Mouse (Mus musculus) ES-E14 (cell line): ENCODE results near the gene Cdk15. TPM values are rescaled to one million over a fixed set of nuclear protein-coding genes. Genes with fewer than 3 reads are reported as not detected.

ENCODE experiments used
- DNase-seq: peaks from one replicate; pipeline ENCODE4 v3.0.0-alpha.2; 2013; ENCODE audit warnings: low read depth, low spot score
- H3K27ac ChIP-seq: 2 replicates; pipeline ENCODE4 v1.5.1; 2012; ENCODE audit warnings: low read depth, mild to moderate bottlenecking, low read length, moderate library complexity, mixed read lengths; ENCODE audit not compliant: poor library complexity, insufficient read depth, severe bottlenecking
- H3K36me3 ChIP-seq: 2 replicates; pipeline ENCODE4 v1.6.1; 2012; ENCODE audit warnings: mild to moderate bottlenecking, low read length, moderate library complexity, mixed read lengths; ENCODE audit not compliant: control insufficient read depth, poor library complexity, insufficient read depth, severe bottlenecking
- H3K4me1 ChIP-seq, 2 experiments: fragments of 150-350 bp in 1 of 2; sonication (generic) in 1 of 2; 2 replicates each; pipeline ENCODE4 v1.6.1; 2012; ENCODE audit warnings: low read length in 2 of 2, mild to moderate bottlenecking in 1 of 2, mixed read lengths in 1 of 2; ENCODE audit not compliant: control insufficient read depth in 2 of 2, insufficient read depth in 2 of 2, poor library complexity in 1 of 2
- H3K4me3 ChIP-seq, 2 experiments: fragments of 150-350 bp in 1 of 2; sonication (generic) in 1 of 2; 2 replicates each; pipeline ENCODE4 v1.5.1; 2012; ENCODE audit warnings: low read length in 2 of 2, low read depth in 1 of 2, mild to moderate bottlenecking in 1 of 2, mixed read lengths in 1 of 2; ENCODE audit not compliant: insufficient read depth in 1 of 2, poor library complexity in 1 of 2, severe bottlenecking in 1 of 2
- H3K9ac ChIP-seq: 2 replicates; pipeline ENCODE4 v1.6.1; 2012; ENCODE audit warnings: low read depth, mild to moderate bottlenecking, low read length, mixed read lengths; ENCODE audit not compliant: poor library complexity, insufficient read depth, severe bottlenecking
- H3K9me3 ChIP-seq: fragments of 150-350 bp; sonication (generic); 2 replicates; pipeline ENCODE4 v1.6.1; 2012; ENCODE audit warnings: low read depth, mild to moderate bottlenecking, low read length; ENCODE audit not compliant: control insufficient read depth, insufficient read depth
- CHD2 ChIP-seq: IDR thresholded peaks from 2 replicates; pipeline ENCODE4 v1.6.1; 2014; ENCODE audit warnings: mild to moderate bottlenecking, low read depth, low read length, inconsistent platforms
- HCFC1 ChIP-seq: IDR thresholded peaks from 2 replicates; pipeline ENCODE4 v1.6.1; 2012; ENCODE audit warnings: low read length, inconsistent platforms, borderline replicate concordance; ENCODE audit not compliant: insufficient read depth
- MAFK ChIP-seq: IDR thresholded peaks from 2 replicates; pipeline ENCODE4 v1.6.1; 2014; ENCODE audit warnings: mild to moderate bottlenecking, low read depth, low read length, inconsistent platforms; ENCODE audit not compliant: insufficient read depth
- ZC3H11A ChIP-seq: IDR thresholded peaks from 2 replicates; pipeline ENCODE4 v1.6.1; 2012; ENCODE audit warnings: low read depth, mild to moderate bottlenecking, inconsistent platforms, low read length, borderline replicate concordance
- ZNF384 ChIP-seq: IDR thresholded peaks from 2 replicates; pipeline ENCODE4 v1.6.1; 2012; ENCODE audit warnings: low read depth, low read length, inconsistent platforms
- in situ Hi-C, 2 experiments: fragments of 600-800 bp; cut with MboI; formaldehyde crosslinking; loops; one replicate each; pipeline ENCODE4 v1.15.1; 2025; ENCODE audit warnings: low sequenced_read_pairs in 2 of 2, inconsistent platforms in 1 of 2; ENCODE audit not compliant: unreplicated experiment in 2 of 2
- total RNA-seq: library from RNA; depleted of rRNA; stranded (reverse); fragments of 300-350 nt; gene quantifications from 2 replicates; pipeline ENCODE4 v1.2.3, GENCODE M21; 2012; rRNA removed

Gene Cdk15
- total RNA-seq, 1 experiment = 0.58 TPM

- no peak for DNase-seq
- TF ChIP-seq CHD2 (no peak), ZNF384 (no peak), HCFC1 (no peak), MAFK (no peak), ZC3H11A (no peak)
- Histone ChIP-seq H3K9ac (no peak overlapping the region), H3K27ac (no peak overlapping the region), H3K4me3 (no peak overlapping the region), H3K9me3 (no peaks in the 10 kb centered on the region), H3K4me1 (peaks cover 10 to 34% of the 10 kb centered on the region in 2 experiments; a peak in 3 of 4 replicates), H3K36me3 (no peaks in the 10 kb centered on the region)
- in situ Hi-C loops = no loop called here
These were observed 139.3 kb downstream of the Cdk15 start for GRCm38 (mm10) chr1:59395992-59396391.

- TF ChIP-seq ZC3H11A = no peak
- no peak for TF ChIP-seq CHD2
- no peak for TF ChIP-seq HCFC1
- no peak for TF ChIP-seq ZNF384
- no peak for TF ChIP-seq MAFK
- in situ Hi-C loops = no loop called here
- no peak for DNase-seq
- Histone ChIP-seq H3K27ac (no peak overlapping the region), H3K4me1 (peaks cover 6 to 24% of the 10 kb centered on the region in 2 experiments; a peak in 3 of 4 replicates), H3K9ac (no peak overlapping the region), H3K36me3 (no peaks in the 10 kb centered on the region), H3K4me3 (no peak overlapping the region), H3K9me3 (no peaks in the 10 kb centered on the region)
These were observed 143.0 kb downstream of the Cdk15 start for GRCm38 (mm10) chr1:59399554-59400325.

DNA sequence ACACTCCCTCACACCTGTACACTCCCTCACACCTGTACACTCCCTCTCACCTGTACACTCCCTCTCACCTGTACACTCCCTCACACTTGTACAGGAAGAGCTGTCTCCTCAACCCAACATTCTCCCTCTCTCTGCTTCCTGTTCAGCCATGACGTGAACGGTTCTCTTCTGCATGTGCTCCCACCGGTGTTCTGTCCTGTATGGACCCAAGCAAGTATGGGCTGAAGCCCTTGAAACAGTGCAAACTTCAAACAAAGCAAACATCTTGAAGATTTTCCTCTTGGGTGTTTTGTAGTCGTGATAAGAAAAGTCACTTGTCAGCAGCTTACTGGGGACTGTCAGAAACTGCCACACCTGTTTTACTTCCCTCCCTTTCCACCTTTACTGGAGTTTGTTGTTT is 144.5 kb downstream of the Cdk15 start:
- H3K4me1 ChIP-seq = peaks cover 4 to 15% of the 10 kb centered on the region in 2 experiments; a peak in 2 of 4 replicates
- no peaks in the 10 kb centered on the region for H3K36me3 ChIP-seq
- TF ChIP-seq CHD2 (no peak), ZC3H11A (no peak), ZNF384 (no peak), HCFC1 (no peak), MAFK (no peak)
- no peak overlapping the region for H3K27ac ChIP-seq
- H3K4me3 ChIP-seq = no peak overlapping the region
- H3K9ac ChIP-seq = no peak overlapping the region
- DNase-seq = no peak
- H3K9me3 ChIP-seq = no peaks in the 10 kb centered on the region
- in situ Hi-C loops = no loop called here

Other genes starting within 250 kb of the Cdk15 start
- 0.22 TPM in 1 of 2 replicates, not detected in the other for gene C2cd6, start 162.0 kb upstream of the Cdk15 start, total RNA-seq
- gene Tmem237, start 136.5 kb upstream of the Cdk15 start, total RNA-seq = 23.4 and 36.5 TPM in 2 replicates
- gene Mpp4, start 93.5 kb upstream of the Cdk15 start, total RNA-seq = 1.0 and 1.2 TPM in 2 replicates
- 18.4 and 23.2 TPM in 2 replicates for gene Als2, start 19.7 kb upstream of the Cdk15 start, total RNA-seq
- gene Fzd7, start 225.5 kb downstream of the Cdk15 start, total RNA-seq = 57.9 and 88.8 TPM in 2 replicates